Mouse (Mus musculus) forebrain, postnatal 0 days (tissue): ENCODE measurements at regions not wholly inside any gene's neighbourhood (a gene's known extent, or its start where the extent isn't known, plus 50 kb on each side); places are given as distances from the start of the nearest gene placed in this dataset.

Source experiments
- ATAC-seq: fragments of 200-750 bp; cut with Nextera tagmentation; 2 replicates; pipeline ENCODE4 v1.8.0; 2017; ENCODE audit warnings: mild to moderate bottlenecking, moderate library complexity
- DNase-seq: peaks from one replicate; pipeline ENCODE4 v3.0.0-alpha.2; 2015
- H3K27ac ChIP-seq: fragments of 300-500 bp; sonication (generic); 2 replicates; pipeline ENCODE4 v1.5.1; 2014; ENCODE audit warnings: low read depth, mild to moderate bottlenecking, antibody characterized with exemption, low read length, moderate library complexity, mixed read lengths
- H3K27me3 ChIP-seq: fragments of 300-500 bp; sonication (generic); 2 replicates; pipeline ENCODE4 v1.6.1; 2014; ENCODE audit warnings: mild to moderate bottlenecking, low read length, mixed read lengths; ENCODE audit not compliant: insufficient read depth
- H3K36me3 ChIP-seq: fragments of 300-500 bp; sonication (generic); 2 replicates; pipeline ENCODE4 v1.6.1; 2014; ENCODE audit warnings: mild to moderate bottlenecking, moderate library complexity; ENCODE audit not compliant: insufficient read depth
- H3K4me1 ChIP-seq: fragments of 300-500 bp; sonication (generic); 2 replicates; pipeline ENCODE4 v1.6.1; 2014; ENCODE audit warnings: antibody characterized with exemption; ENCODE audit not compliant: insufficient read depth
- H3K4me2 ChIP-seq: fragments of 300-500 bp; sonication (generic); 2 replicates; pipeline ENCODE4 v1.6.1; 2014; ENCODE audit warnings: low read depth, mild to moderate bottlenecking, moderate library complexity
- H3K4me3 ChIP-seq: fragments of 300-500 bp; sonication (generic); 2 replicates; pipeline ENCODE4 v1.5.1; 2014; ENCODE audit warnings: low read depth, low read length, mixed read lengths
- H3K9ac ChIP-seq: fragments of 300-500 bp; sonication (generic); 2 replicates; pipeline ENCODE4 v1.6.1; 2014; ENCODE audit warnings: mild to moderate bottlenecking
- H3K9me3 ChIP-seq: fragments of 300-500 bp; sonication (generic); 2 replicates; pipeline ENCODE4 v1.6.1; 2016; ENCODE audit warnings: low read length
- CTCF ChIP-seq: sonication (generic); IDR thresholded peaks from 2 replicates; pipeline ENCODE4 v1.5.1; 2016; ENCODE audit warnings: antibody characterized with exemption, control low read depth, low read depth
- WGBS: fragments of 180-500 bp; shearing (Covaris S2); extraction: QIAGEN DNeasy Blood & Tissue Kit; methylation state at CpG from one replicate; pipeline ENCODE4 v1.1.7; 2014; 5-methylcytosine and 5-hydroxymethylcytosine counted together

- Histone ChIP-seq H3K36me3 (no peaks in the 10 kb centered on the region), H3K27me3 (no peaks in the 10 kb centered on the region), H3K4me1 (no peaks in the 10 kb centered on the region), H3K9ac (no peak overlapping the region), H3K9me3 (0 out of 2 replicates have a peak, but pooled peaks cover 2% of the 10 kb centered on the region), H3K27ac (peak overlapping the region; percentile 36; the same call in 1 of the 2 replicates), H3K4me3 (no peak overlapping the region), H3K4me2 (no peak overlapping the region)
- DNase-seq (no peak), ATAC-seq (no peak)
- no peak for TF ChIP-seq CTCF
- 52% methylated on average over 12 of the region's 12 CpGs for WGBS
These were observed 94.7 kb upstream of the Smarca2 start for GRCm38 (mm10) chr19:26510185-26510584.

GRCm38 (mm10) chr19:26510887-26511286, 94.0 kb upstream of the Smarca2 start:
- Histone ChIP-seq H3K27ac (no peak overlapping the region), H3K4me1 (no peaks in the 10 kb centered on the region), H3K36me3 (no peaks in the 10 kb centered on the region), H3K27me3 (no peaks in the 10 kb centered on the region), H3K4me3 (no peak overlapping the region), H3K9ac (no peak overlapping the region), H3K4me2 (no peak overlapping the region), H3K9me3 (no peaks in the 10 kb centered on the region)
- WGBS = 95% methylated on average over 3 of the region's 3 CpGs
- ATAC-seq (no peak), DNase-seq (no peak)
- TF ChIP-seq CTCF = peak; percentile 40

- no peak overlapping the region for H3K4me2 ChIP-seq
- WGBS = 52% methylated on average over 6 of the region's 6 CpGs
- no peak overlapping the region for H3K4me3 ChIP-seq
- H3K9ac ChIP-seq = no peak overlapping the region
- H3K27ac ChIP-seq = no peak overlapping the region
- DNase-seq (no peak), ATAC-seq (no peak)
- no peaks in the 10 kb centered on the region for H3K4me1 ChIP-seq
- TF ChIP-seq CTCF = no peak
- no peaks in the 10 kb centered on the region for H3K36me3 ChIP-seq
- H3K27me3 ChIP-seq = no peaks in the 10 kb centered on the region
- H3K9me3 ChIP-seq = no peaks in the 10 kb centered on the region
These were observed 93.1 kb upstream of the Smarca2 start for GRCm38 (mm10) chr19:26511756-26512155.

GRCm38 (mm10) chr19:26524583-26524982, 80.3 kb upstream of the Smarca2 start:
- WGBS = 72% methylated on average over 3 of the region's 3 CpGs
- ATAC-seq = no peak
- no peak overlapping the region for H3K9ac ChIP-seq
- no peak overlapping the region for H3K4me2 ChIP-seq
- no peak for TF ChIP-seq CTCF
- H3K4me1 ChIP-seq = no peaks in the 10 kb centered on the region
- H3K9me3 ChIP-seq = no peaks in the 10 kb centered on the region
- no peak overlapping the region for H3K27ac ChIP-seq
- H3K27me3 ChIP-seq = no peaks in the 10 kb centered on the region
- H3K36me3 ChIP-seq = no peaks in the 10 kb centered on the region
- H3K4me3 ChIP-seq = no peak overlapping the region
- DNase-seq = no peak

GRCm38 (mm10) chr19:26531390-26531789, 73.5 kb upstream of the Smarca2 start:
- Histone ChIP-seq H3K4me1 (peaks cover 10% of the 10 kb centered on the region; the same call in 1 of the 2 replicates), H3K9me3 (no peaks in the 10 kb centered on the region), H3K27ac (no peak overlapping the region), H3K27me3 (no peaks in the 10 kb centered on the region), H3K9ac (no peak overlapping the region), H3K4me3 (no peak overlapping the region), H3K36me3 (no peaks in the 10 kb centered on the region), H3K4me2 (no peak overlapping the region)
- ATAC-seq = no peak
- no peak for TF ChIP-seq CTCF
- 83% methylated on average over 4 of the region's 4 CpGs for WGBS
- no peak for DNase-seq

- H3K9ac ChIP-seq = no peak overlapping the region
- DNase-seq (peak; percentile 44), ATAC-seq (peak; percentile 68; the same call in 1 of the 2 replicates)
- 0 out of 2 replicates have a peak overlapping the region, but pooled peaks have one; percentile 5 for H3K27ac ChIP-seq
- 18% methylated on average over 6 of the region's 6 CpGs for WGBS
- no peaks in the 10 kb centered on the region for H3K9me3 ChIP-seq
- no peaks in the 10 kb centered on the region for H3K36me3 ChIP-seq
- H3K4me2 ChIP-seq = no peak overlapping the region
- no peaks in the 10 kb centered on the region for H3K27me3 ChIP-seq
- H3K4me3 ChIP-seq = no peak overlapping the region
- no peak for TF ChIP-seq CTCF
- H3K4me1 ChIP-seq = peaks cover 10% of the 10 kb centered on the region; the same call in 1 of the 2 replicates
These were observed 72.3 kb upstream of the Smarca2 start for GRCm38 (mm10) chr19:26532509-26532908.

- WGBS = 44% methylated on average over 3 of the region's 3 CpGs
- Histone ChIP-seq H3K4me2 (no peak overlapping the region), H3K9ac (no peak overlapping the region), H3K4me3 (no peak overlapping the region), H3K9me3 (no peaks in the 10 kb centered on the region), H3K27me3 (no peaks in the 10 kb centered on the region), H3K27ac (no peak overlapping the region), H3K36me3 (no peaks in the 10 kb centered on the region), H3K4me1 (no peaks in the 10 kb centered on the region)
- no peak for DNase-seq
- no peak for TF ChIP-seq CTCF
- ATAC-seq = no peak
These were observed 59.2 kb upstream of the Smarca2 start for GRCm38 (mm10) chr19:26545671-26546070.
